Mouse (Mus musculus): ENCODE data around the gene Hddc2.

Hddc2 gene

DNA sequence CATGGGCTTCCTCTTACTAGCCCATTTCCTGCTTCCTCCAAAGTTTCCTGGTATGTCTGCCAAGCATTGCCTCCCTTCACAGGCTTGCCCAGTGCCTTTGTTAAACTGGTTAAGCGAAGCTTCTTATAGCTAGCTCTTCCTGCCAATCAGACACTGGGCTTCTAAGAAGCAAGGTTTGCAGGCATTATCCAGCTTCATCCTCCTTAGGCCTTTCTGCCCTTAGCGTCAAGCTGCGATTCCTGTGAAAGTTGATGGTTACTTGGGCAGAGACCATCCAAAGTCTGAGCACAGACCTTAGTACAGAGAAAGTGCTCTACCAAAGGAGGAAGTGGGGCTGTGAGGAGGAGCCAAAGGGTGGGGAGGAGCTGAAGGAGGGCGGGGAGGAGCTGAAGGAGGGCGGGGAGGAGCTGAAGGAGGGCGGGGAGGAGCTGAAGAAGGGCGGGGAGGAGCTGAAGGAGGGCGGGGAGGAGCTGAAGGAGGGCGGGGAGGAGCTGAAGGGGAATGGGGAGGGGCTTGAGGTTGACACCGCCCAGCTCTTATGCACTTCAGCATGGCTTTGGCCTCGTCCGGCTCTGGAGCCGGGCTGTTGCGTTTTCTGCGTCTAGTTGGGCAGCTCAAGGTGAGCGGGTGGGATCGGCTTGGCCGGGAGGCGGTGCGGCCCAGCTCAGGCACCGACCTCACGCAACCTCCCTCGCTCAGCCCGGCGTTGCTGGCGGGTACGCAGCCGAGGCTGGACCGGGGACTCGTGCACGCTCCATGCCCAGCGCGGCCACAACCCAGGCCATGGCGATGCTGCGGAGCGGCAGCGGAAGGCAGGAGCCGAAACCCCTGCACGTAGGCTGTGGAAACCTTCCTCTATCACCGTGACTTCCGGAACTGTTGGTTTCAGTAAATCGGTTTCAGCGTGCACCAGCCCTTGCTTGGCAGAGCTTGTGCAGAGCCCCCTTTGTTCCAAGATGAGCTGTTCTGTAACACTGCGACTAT lies at the start of gene Hddc2:
Gene Hddc2 (plus strand): TSS at position 519 of the 984 bp plus-strand sequence.
- peak; percentile 56 for DNase-seq

DNA sequence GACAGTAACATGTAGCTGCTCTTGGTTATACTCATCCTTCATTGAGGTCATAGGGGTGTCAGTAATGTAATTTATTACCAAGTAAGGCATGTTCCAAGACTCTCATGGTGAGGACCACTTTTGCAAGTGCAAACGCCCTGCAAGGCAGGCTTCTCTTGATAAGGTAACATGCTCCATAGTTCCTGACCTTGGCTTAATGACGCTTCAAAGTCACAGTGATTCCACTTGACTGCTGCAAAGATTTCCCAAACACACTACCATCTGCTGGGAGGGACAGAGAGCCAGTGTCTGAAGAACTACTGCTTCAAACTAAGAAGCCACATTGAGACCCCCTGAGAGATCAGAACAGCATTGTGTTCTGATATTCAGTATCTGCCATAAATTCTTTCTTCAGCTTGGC lies 40.4 kb upstream of the Hddc2 start:
- no peak for DNase-seq

- DNase-seq: no peak
Measured at GRCm38 (mm10) chr10:31273171-31273570, 40.0 kb upstream of the Hddc2 start.

- no peak for DNase-seq
Measured at GRCm38 (mm10) chr10:31287787-31288186, 25.4 kb upstream of the Hddc2 start.

GRCm38 (mm10) chr10:31288697-31289390 lies 24.3 kb upstream of the Hddc2 start:
- no peak for DNase-seq

DNA sequence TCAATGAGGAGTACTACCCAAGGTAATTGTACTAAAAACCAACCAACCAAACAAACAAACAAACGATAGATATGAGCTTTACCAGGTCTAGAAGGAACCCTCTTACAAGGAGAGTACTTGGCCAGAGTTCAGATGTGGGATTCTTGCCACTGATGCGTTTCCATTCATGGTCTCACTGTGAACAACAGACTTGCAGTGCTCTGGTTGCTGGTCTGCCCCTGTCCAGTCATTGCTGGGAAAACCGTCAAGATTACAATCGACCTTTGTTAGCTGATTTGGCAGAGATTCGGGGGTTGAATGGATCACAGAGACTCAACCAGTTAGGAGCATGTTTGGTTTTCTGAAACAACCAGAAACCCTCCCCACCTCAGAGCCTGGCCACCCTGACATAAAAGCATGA lies 17.5 kb upstream of the Hddc2 start:
- no peak for DNase-seq

GRCm38 (mm10) chr10:31296458-31296857 lies 16.7 kb upstream of the Hddc2 start:
- DNase-seq: no peak

DNA sequence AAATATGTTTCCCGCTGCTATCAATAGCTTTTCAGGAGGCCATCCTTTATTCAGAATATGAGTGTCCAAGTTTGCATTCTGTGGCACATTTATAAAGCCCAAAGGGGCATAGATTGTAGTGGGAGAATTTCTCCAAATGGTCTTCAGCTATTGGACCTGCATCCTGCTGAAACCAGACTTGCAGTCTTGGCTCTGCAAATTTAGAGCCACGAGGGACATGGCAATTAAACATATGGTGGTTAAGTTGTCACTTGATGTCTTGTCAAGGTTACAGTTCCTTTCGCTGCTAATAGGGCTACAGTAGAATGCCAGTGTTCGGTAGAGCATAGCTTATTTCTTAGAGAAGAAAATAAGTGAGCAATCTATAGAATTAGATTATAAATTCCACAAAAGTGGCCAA lies 16.1 kb upstream of the Hddc2 start:
- DNase-seq: no peak

DNA sequence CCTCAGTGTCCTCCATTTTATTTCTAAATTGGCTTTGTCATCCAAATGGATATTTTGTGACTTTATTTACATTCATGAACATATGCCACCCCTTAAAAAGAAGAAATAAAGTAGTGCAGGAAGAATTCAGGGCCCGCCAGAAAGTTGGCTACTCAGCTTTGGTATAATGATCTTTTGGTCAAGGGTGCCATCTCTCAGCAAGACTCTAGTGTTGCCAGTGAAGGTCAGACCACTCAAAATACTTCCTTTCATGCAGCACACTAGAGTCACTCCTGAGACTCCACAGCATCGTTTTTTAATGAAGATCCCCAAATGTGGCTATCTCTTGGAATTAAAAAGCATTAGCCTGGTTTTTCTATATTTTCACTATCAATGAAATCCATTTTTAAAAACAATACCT lies 14.9 kb upstream of the Hddc2 start:
- no peak for DNase-seq

GRCm38 (mm10) chr10:31298921-31299574 lies 14.1 kb upstream of the Hddc2 start:
- peak; percentile 43 for DNase-seq

DNA sequence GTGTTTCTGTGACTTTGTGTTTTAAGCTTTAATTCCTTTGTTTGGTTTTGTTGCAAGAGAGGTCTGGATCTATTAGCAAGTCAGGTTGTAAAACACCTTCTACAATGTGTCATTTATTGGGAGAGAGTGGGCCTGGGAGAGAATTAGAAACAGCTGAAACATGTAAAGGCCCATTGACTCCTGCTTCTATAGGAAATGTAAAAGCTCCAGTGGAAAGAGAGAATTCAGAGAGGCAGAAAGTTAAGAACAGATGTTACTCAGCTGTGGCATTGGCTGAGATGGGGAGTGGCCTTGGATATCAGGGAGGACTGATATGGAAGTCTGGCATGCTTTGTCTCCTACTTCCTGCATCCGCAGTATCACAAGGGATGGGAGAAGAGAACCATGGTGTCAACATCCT lies 12.9 kb upstream of the Hddc2 start:
- no peak for DNase-seq

DNA sequence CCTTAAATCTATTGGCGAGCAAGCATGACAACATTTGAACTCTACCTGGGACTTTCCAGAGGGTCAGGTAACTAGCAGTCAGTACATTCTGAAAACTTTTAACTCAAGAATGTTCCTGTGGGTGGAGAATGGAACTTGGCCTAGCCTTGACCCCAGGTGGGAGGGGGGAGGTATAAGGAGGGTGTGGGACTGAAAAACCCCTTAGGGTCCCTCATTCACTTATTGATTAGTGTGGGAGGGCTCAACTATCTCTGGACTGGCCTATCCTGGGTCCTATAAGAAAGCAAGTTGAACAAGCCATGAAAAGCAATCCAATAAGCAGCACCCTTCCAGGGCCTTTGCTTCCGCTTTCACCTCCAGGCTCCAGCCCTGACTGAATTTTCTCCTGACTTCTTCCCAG lies 9.7 kb upstream of the Hddc2 start:
- no peak for DNase-seq

DNA sequence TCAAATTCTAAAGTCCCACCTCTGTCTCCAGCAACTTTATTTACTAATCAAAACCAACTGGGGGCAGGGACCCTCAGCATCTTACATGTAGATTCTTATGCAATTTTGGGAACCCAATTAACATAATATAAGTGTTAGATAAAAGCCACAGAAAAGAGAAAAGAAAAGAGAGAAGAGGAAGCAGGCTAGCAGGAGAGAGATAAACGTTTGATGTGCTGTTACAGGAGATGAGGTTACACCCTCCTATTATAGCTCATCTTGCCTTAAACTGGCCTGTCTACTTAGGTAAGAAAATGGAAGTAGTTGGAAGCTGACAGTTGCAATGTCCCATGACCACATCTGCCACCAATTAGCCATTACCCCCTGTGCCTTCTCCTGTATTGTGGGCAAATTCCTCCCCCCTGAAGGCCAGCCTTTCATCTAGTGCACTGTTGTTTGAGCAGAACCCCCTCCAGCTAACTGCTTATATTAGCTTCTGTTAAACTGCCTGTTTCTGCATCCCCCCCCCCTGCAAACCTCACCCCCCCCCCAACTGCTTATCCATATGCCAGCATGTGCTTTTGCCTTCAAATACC lies 6.1 kb upstream of the Hddc2 start:
- no peak for DNase-seq

DNA sequence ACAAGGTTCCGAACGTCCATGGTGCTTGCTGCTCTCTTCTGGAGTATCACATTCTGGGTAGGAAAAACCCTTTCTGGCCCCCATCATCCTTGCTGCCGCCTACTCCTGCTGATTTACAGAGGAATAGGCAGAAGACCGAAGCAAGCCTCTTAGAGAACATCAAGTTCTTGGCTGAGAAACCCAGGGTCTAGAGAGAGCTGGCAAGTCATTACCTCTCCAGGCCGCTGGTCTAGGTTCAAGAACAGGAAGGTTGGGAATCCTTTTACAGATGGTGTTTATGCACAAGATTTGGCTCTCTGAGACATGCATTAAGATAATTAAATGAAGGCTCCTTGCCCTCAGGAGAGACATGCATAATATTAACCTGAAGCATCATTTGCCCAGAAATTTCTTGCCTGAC lies 5.3 kb downstream of the Hddc2 start:
- DNase-seq: no peak

- DNase-seq: no peak
Measured at GRCm38 (mm10) chr10:31329436-31329835, 16.3 kb downstream of the Hddc2 start.

- no peak for DNase-seq
Measured at GRCm38 (mm10) chr10:31330286-31330962, 17.2 kb downstream of the Hddc2 start.

DNA sequence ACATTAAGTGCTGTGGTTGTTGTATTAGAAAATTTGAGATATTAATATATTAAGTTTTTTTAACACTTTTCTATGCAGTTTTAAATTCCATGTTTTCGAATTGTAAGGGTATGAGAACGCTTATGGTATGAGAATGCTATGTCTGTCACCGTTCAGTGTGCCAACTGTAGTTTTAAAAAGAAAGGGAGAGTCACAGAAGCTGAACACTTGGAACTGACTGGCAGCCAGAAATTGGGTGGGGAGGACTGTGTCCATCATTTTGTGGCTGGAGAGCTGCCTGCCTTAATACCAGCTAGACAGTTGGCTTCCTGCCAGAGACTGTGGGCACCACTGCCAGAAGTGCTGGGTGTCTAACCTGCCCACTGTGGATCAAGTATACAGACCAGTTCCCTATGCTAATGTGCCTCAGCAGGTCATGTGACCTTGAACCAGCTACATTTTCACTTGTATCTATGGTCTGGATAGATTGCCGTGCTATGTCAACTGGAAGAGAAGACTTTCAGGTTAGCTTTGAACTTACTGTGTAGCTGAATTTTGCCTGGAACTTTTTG lies 18.1 kb downstream of the Hddc2 start:
- DNase-seq: no peak

DNA sequence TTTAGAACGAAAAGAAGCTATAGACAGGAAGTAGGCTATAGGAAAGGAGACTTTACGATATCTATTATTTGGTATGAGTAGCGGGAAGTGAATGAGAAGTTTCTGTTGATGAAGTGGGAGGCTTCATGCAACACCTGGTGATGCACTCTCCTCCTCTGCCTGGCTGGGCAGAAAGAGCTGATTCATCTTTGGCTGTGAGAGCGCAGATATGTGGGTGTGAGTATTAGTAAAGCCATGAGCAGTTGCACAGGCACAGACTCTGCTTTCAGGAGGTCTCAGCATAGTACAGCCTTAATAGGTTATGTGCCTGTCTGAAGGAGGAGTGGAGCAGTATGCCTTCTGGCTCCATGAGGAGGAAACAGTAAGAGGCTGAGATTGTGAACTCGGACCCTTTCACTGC lies 23.2 kb downstream of the Hddc2 start:
- DNase-seq: no peak

DNA sequence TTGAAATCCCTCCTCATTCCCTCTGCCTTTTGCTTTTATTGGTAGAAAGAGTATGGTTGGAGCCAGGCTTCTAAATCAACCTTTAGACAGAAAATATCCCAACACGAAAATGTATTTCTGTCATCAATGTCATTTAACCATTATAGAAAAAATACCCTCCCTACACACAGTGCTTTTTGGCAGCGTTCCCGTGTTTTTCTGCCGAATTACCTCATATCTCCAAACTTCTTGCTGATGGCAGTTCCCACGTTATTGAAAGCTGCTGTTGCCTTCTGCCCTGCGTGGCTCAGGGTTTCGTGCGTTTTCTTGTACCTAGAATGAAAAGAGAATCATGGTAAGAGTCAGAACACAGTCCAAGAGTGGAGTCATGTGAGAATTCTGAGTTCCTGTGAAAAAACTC lies 33.2 kb downstream of the Hddc2 start:
- DNase-seq: no peak

DNA sequence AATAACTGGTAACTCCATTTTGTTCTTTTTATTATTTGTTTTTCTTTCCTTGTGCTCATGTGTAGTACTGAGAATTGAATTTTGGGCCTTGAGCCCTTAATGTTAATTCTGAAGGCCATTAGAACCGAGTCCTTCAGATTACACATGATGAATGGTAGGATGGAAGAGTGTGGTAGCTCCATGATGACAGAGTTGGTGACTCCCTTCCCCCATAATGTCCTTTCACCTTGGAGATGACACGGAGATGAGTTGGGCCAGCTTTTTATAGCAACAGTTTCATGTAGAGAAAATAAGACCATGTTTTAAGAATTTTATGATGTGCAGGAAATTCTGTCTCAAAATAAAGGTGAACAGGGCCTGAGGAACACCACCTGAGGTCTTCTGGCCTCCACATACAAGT lies 37.9 kb downstream of the Hddc2 start:
- DNase-seq: no peak

DNA sequence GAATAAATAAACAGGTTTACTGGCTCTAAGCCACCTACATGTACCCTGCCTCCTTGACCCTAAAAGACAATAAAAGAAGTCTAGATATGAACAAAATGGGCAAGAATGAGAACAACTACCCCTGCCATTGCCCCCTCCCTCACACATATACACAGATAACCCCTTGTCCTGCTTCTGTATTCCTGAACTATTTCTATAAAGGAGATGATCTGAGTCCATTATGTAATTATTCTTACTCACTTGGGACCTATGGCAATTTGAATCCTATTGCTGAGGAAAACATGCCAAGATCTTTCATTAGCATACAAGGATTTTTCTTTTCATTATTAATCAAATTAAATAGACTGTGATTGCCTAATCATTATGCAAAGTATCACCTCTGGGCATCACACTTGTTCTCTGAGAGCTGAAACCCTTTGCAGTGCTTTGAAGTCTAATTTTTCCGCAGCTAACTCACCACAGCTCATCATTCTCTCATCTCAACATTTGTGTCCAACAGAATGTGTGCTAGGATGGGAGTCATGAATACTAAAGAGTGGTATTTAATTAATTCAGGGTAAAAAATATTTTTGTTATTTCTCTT lies 39.8 kb downstream of the Hddc2 start:
- no peak for DNase-seq

DNA sequence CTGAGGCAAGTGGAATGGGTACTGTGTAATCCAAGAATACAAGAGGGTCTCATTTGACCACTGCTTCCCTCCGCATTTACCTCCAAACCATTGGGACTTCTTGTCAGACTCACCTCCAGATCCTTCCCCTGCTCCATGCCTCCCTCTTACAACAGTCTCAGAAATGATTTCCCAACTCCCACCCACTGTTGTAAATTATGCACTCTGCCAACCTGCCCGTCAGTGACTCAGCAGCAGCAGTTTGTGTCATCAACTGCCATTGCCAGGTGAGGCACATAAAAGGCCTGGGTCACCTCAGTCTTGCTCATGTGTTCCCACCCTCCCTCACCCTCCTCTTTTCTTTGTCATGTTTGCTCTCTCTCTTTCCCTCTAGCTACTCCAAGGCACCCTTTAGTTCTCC lies 41.0 kb downstream of the Hddc2 start:
- DNase-seq: no peak
